Mouse (Mus musculus): Measurements from ENCODE around the gene Fdxacb1. TPM values are rescaled to one million over a fixed set of nuclear protein-coding genes. Genes with fewer than 3 reads are reported as not detected.

Fdxacb1 gene
- total RNA-seq, 2 experiments from 2014 or later: 8.2 to 9.7 TPM

DNA sequence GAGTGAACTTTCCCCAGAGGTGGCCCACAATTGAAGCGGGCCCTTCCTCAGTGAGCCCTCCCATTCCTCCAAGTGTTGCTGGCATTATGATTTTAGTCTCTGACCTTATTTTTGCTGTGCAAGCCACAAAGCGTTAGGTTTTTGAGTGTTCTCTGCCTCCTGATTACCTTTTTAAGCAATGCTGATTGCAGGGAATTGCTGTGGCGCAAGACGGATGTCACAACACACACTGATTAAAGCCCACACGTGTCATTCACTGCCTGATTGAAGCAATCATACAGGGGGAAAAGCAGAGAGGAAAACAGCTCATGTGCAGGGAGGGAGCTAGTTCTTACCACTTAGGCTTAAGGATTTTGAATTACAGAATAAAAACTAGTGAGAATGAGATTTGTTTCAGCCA, 30.3 kb downstream of the Fdxacb1 start:
- DNase-seq (ENCODE audit: low spot score in 2 of 2): no peak

DNA sequence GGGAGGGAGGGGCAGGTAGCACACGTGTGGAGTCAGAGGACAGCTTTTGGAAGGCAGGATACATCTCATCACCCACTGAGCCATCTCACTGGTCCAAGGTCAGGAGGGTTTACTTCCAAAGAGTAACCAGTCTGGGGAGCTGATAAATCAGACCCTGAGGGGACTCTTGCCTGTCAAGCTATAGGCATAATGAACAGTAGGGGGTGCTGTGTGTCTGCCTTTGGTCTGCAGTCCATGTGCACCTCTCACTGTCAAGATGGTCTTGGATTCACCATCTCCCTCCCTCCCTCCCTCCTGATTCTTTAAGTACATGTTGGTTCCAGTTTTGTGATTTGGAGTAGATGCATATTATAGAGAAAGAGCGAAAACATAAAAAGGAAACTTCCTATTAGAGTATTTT, 32.9 kb downstream of the Fdxacb1 start:
- no peak for DNase-seq (ENCODE audit: low spot score in 2 of 2)

DNA sequence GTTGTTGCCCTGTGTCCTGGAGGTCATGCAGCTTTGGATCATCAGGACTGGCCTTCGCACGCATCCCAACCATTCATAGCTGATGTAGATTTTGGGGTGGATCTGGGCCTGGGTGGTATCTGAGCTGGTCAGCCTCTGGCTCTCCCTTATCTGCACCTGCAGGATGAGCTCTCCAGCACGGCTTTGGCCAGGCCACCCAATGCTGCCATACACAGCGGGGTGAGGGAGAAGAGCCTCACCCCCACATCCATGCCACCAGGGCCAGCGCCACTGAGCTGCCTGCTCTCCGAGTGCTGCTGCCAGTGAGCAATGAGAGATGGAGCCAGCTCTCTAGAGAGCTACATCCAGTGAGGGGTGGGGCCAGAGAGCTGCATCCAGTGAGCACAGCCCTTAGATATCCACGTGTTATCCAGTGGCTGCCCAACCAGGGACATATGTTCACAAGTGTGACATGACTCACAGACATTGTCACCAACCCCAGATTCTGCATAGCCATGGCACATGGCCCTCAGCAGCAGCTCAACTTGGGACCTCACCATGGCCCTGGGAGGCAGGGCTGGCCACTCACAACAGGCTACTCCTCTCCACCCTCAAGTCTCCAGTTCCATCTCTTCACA, 35.1 kb downstream of the Fdxacb1 start:
- DNase-seq (ENCODE audit: low spot score in 2 of 2): no peak

DNA sequence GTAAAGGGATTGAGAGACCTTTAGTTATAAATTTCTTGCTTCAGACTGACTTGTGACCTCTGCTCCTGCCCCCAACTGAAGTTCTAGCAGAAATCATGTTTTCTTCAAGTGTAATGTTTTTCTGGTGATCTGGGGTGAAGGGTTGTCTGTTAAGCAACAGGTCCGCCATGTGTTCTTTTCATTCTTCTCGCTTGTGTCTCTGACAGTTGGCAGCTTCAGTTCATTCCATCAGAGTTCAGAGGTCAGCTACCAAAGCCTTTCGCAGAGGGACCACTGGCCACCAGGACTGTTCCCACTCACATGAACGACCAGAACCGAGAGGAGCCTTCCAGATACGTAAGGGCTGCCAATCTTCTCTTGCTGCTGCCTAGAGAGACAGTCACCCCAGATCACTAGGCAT, 40.4 kb downstream of the Fdxacb1 start:
- no peak for DNase-seq (ENCODE audit: low spot score in 2 of 2)

DNA sequence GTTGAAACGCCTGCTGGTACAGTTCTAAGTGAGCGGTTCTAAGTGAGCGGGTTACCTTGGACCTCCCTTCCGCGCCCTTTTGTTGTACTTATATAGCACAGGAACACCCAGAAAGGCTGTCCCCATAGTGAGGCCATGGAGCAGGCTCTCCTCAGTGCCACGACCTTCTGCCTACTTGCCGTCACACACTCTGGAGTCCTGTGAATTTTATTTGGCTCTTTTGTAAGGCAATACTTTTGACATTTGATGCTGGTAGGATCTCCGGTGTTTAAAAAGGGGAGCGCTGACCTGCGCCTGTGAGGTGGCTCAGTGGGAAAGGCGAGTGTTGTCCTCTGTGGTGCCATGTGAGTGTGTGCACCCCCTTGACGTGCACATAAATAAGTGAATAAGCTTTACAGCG, 41.1 kb downstream of the Fdxacb1 start:
- DNase-seq (ENCODE audit: low spot score in 2 of 2): no peak

DNA sequence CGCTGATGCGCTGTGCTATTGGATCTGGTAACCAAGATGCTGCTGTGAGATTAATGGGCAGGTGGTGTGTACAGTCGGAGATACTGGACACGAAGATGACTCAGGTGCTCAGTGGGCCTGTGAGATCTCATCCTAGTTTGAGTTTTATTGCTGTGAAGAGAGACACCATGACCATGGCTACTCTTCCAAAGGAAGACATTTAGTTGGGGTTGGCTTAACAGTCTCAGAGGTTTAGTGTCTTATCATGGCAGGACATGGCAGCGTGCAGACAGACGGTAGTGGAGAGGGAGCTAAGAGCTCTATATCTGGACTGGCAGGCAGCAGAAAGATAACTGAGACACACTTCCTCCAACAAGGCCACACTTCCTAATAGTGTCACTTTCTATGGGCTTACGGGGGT, 43.2 kb downstream of the Fdxacb1 start:
- no peak for DNase-seq (ENCODE audit: low spot score in 2 of 2)

DNA sequence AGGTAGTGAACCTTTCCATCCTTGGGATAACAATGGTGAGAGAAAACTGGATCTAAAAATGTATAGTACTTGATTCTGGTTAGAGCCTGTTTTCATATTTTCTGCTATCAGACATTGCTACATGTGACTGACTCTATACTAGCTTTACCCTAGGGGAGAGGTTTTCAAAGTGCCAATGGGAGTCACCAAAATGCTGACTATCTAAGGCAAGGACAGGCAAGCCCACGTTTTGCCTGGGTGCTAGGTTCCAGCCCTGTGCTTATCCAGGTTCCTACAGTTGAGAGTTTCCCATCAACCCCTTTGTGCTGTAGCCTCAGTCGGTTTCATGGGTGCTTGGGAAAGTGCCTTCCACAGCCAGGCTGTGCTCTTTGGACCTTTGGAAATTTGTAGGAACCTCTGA, 43.7 kb downstream of the Fdxacb1 start:
- no peak for DNase-seq (ENCODE audit: low spot score in 2 of 2)

DNA sequence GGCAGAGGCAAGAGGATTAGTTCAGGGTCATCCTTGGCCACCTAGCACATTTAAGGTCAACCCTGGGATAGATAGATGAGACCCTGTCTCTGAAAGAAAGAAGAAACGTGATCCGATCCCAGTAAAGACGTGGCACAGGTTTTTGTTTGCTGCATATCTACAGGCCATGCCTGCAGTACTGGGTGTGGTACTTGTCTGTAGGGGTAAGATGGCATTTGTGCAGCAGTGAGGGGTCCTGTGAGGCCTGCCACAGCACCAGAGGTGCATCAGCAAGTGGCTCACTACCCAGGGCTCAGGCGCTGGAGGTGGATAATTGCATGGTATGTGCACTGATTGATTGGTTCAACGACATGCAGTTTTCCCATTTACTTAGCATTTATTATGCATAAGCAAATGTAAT, 45.8 kb downstream of the Fdxacb1 start:
- DNase-seq (ENCODE audit: low spot score in 2 of 2): no peak

DNA sequence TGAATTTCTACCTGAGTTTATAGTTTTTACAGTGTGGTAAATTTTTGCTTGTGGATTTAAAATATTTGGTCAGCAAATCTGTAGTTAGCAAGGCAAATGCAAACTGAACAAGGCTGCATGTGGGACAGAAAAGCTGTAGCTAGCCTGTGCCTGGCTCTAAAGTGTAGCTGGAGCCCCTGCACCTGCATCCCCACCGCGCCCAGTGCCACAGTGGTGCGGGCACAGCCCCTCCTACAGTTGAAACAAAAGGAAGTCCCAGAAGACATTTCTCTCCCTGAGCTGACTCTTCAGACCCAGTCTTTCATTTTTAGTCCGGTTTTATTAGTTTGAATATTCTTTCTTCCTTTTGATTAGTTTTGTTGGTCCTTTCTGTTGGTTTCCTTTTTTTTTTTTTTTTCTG, 47.6 kb downstream of the Fdxacb1 start:
- no peak for DNase-seq (ENCODE audit: low spot score in 2 of 2)

DNA sequence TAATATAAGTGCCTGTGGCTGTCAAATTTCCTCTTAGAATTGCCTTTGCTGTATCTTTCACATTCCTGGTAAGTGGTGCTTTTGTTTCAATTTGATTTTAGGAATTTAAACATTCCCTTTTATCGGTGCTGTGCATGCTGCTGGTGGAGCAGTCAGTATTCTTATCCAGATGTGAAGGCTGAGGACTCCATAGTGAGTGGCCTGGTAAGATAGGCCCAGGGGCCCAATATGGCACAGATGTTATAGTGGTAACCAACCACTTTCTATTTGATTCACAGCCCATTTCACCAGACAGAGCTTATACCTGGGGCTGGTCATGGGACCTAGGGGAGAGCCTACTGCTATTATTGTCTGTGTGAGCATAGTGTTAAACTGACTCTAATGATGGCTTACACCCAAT, 48.5 kb downstream of the Fdxacb1 start:
- no peak for DNase-seq (ENCODE audit: low spot score in 2 of 2)

DNA sequence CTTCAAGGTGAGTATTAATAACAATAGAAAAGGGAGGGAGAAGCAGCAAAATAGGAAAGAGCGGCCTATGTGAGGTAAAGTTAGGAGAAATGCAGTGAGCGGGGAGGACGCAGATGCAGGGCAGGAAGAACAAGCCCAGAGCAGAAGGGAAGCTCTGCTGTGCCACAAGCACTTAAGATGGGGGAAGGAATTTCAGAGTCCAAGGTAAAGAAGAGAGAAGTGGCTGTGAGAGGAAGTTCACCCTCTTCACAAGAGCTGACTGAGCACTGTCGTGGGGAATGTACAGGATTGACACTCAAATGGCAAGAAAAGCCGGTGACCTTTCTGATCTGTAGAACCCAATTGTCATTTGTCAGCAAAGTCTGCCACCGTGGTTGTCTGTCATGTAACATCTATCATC, 50.0 kb downstream of the Fdxacb1 start:
- no peak for DNase-seq (ENCODE audit: low spot score in 2 of 2)

DNA sequence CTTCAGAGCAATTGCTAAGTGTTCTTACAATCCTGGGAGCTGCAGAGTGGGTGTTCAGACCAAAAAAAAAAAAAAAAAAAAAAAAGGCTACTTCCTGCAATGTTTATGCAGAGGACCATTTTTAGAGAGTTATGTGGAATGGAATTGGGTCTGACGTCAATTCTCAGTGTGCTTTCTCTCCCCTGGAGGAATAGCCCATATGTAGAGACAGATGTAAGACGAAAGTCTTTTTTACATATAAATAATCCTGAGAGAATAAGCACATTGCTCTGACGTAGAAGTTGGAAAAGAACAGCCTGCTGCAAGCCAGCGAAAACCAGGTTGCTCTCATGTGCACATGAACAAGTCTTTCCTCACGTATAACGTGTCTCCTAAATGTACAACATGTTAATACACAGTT, 51.7 kb downstream of the Fdxacb1 start:
- DNase-seq (ENCODE audit: low spot score in 2 of 2): no peak

DNA sequence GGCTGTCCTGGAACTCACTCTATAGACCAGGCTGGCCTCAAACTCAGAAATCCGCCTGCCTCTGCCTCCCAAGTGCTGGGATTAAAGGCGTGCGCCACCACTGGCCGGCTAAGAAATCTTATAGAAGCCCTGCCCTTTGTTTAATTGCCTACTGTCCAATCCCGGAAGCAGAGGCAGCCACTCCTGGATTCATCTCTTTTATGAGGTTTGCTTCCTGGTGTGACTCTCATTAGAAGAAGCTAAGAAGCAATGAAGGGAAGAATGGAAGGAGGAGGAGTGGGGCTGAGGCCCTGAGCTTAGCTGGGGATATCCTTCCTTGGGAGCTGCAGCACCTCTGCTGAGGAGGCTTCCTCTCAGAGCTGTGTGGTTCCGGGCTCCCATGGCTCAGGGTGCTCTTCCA, 53.6 kb downstream of the Fdxacb1 start:
- no peak for DNase-seq (ENCODE audit: low spot score in 2 of 2)

DNA sequence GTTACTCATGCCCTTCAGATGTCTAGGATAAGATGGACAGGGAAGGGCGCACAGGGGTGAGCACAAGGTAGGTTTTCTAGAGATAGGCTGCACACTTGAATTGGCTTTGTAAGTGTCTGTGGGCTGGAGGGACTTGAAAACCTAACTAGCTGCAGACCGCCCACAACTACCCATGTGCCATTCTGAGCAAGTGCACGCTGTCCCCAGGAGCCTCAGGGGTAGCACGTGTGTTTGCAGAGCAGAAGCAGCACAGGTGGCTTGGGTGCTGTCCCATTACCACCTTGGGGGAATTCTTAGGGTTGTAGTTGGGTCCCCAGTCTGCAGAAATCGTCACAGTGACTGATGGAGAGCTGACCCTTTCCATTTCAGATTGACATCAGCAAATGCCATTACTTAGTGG, 54.2 kb downstream of the Fdxacb1 start:
- no peak for DNase-seq (ENCODE audit: low spot score in 2 of 2)

Other genes with a start within 250 kb of the Fdxacb1 start
- 10 to 100 TPM; 71.9 to 77.2 TPM for gene Pts, start 239.5 kb upstream of the Fdxacb1 start, total RNA-seq (2021)
- gene Il18, start 213.4 kb upstream of the Fdxacb1 start, total RNA-seq (2021): 1 to 10 TPM; 5.6 to 6.3 TPM
- 1 to 10 TPM; 2.3 to 4.1 TPM for gene Bco2, start 213.1 kb upstream of the Fdxacb1 start, total RNA-seq (2021)
- not detected for gene Tex12, start 206.9 kb upstream of the Fdxacb1 start, total RNA-seq (2021)
- 100 to 1,000 TPM; 252 to 272 TPM for gene Sdhd, start 164.4 kb upstream of the Fdxacb1 start, total RNA-seq (2021)
- gene Timm8b, start 164.3 kb upstream of the Fdxacb1 start, total RNA-seq (2021): 100 to 1,000 TPM; 134 to 149 TPM
- 1 to 10 TPM; 2.9 to 3.7 TPM for gene Pih1d2, start 150.9 kb upstream of the Fdxacb1 start, total RNA-seq (2021)
- 10 to 100 TPM; 36.8 to 38.8 TPM for gene Nkapd1, start 150.8 kb upstream of the Fdxacb1 start, total RNA-seq (2021)
- 100 to 1,000 TPM; 117 to 122 TPM for gene Dlat, start 108.5 kb upstream of the Fdxacb1 start, total RNA-seq (2021)
- gene Dixdc1, start 28.7 kb upstream of the Fdxacb1 start, total RNA-seq (2021): 10 to 100 TPM; 16.0 to 19.7 TPM
- gene 2310030G06Rik, start 21.7 kb upstream of the Fdxacb1 start, total RNA-seq (2021): 10 to 100 TPM; 11.2 to 11.4 TPM
- gene Cryab, start 16.9 kb upstream of the Fdxacb1 start, total RNA-seq (2021): 10 to 100 TPM; 47.8 to 84.1 TPM
- gene Hspb2, start 15.9 kb upstream of the Fdxacb1 start, total RNA-seq (2021): 1 to 10 TPM; 4.8 to 7.6 TPM
- 10 to 100 TPM; 21.4 to 22.5 TPM for gene Alg9, start 6.8 kb downstream of the Fdxacb1 start, total RNA-seq (2021)
- 10 to 100 TPM; 35.5 to 36.5 TPM for gene 1110032A03Rik, start 7.3 kb downstream of the Fdxacb1 start, total RNA-seq (2021)
- 10 to 100 TPM; 35.8 to 35.9 TPM for gene Ppp2r1b, start 77.1 kb downstream of the Fdxacb1 start, total RNA-seq (2021)
- gene Sik2, start 240.8 kb downstream of the Fdxacb1 start, total RNA-seq (2021): 10 to 100 TPM; 51.1 to 56.3 TPM

Data from adrenal gland, postnatal 4 days (tissue).